Mouse (Mus musculus) C2C12 (cell line): ENCODE measurements at regions not wholly inside any gene's neighbourhood (a gene's known extent, or its start where the extent isn't known, plus 50 kb on each side); places are given as distances from the start of the nearest gene placed in this dataset.

ENCODE experiments used
- CEBPB ChIP-seq: IDR thresholded peaks from one replicate; pipeline ENCODE4 v1.6.1; 2011; ENCODE audit warnings: low read depth, mild to moderate bottlenecking, control low read depth, moderate library complexity
- CTCF ChIP-seq: IDR thresholded peaks from one replicate; pipeline ENCODE4 v1.5.1; 2011; ENCODE audit not compliant: control insufficient read depth, insufficient read depth, insufficient read length
- MAX ChIP-seq: IDR thresholded peaks from one replicate; pipeline ENCODE4 v1.6.1; 2011; ENCODE audit warnings: mild to moderate bottlenecking, control low read depth
- MYOD1 ChIP-seq: IDR thresholded peaks from one replicate; pipeline ENCODE4 v1.6.1; 2011; ENCODE audit warnings: low read depth; ENCODE audit not compliant: control insufficient read depth, insufficient read length
- USF1 ChIP-seq: IDR thresholded peaks from one replicate; pipeline ENCODE4 v1.6.1; 2011; ENCODE audit warnings: low read depth, mild to moderate bottlenecking, control low read depth, moderate library complexity

GRCm38 (mm10) chr14:54161206-54161605 lies 92.7 kb downstream of the Dad1 start:
- TF ChIP-seq CTCF: no peak
- TF ChIP-seq USF1: no peak
- TF ChIP-seq CEBPB: no peak
- no peak for TF ChIP-seq MAX
- TF ChIP-seq MYOD1: no peak
